Mouse (Mus musculus) ES-E14 (cell line): Measurements from ENCODE around the gene Lrrc28. TPM values are rescaled to one million over a fixed set of nuclear protein-coding genes. Genes with fewer than 3 reads are reported as not detected.

ENCODE experiments used
- DNase-seq: peaks from one replicate; pipeline ENCODE4 v3.0.0-alpha.2; 2013; ENCODE audit warnings: low read depth, low spot score
- H3K27ac ChIP-seq: 2 replicates; pipeline ENCODE4 v1.5.1; 2012; ENCODE audit warnings: low read depth, mild to moderate bottlenecking, low read length, moderate library complexity, mixed read lengths; ENCODE audit not compliant: poor library complexity, insufficient read depth, severe bottlenecking
- H3K36me3 ChIP-seq: 2 replicates; pipeline ENCODE4 v1.6.1; 2012; ENCODE audit warnings: mild to moderate bottlenecking, low read length, moderate library complexity, mixed read lengths; ENCODE audit not compliant: control insufficient read depth, poor library complexity, insufficient read depth, severe bottlenecking
- H3K4me1 ChIP-seq, 2 experiments: fragments of 150-350 bp in 1 of 2; sonication (generic) in 1 of 2; 2 replicates each; pipeline ENCODE4 v1.6.1; 2012; ENCODE audit warnings: low read length in 2 of 2, mild to moderate bottlenecking in 1 of 2, mixed read lengths in 1 of 2; ENCODE audit not compliant: control insufficient read depth in 2 of 2, insufficient read depth in 2 of 2, poor library complexity in 1 of 2
- H3K4me3 ChIP-seq, 2 experiments: fragments of 150-350 bp in 1 of 2; sonication (generic) in 1 of 2; 2 replicates each; pipeline ENCODE4 v1.5.1; 2012; ENCODE audit warnings: low read length in 2 of 2, low read depth in 1 of 2, mild to moderate bottlenecking in 1 of 2, mixed read lengths in 1 of 2; ENCODE audit not compliant: insufficient read depth in 1 of 2, poor library complexity in 1 of 2, severe bottlenecking in 1 of 2
- H3K9ac ChIP-seq: 2 replicates; pipeline ENCODE4 v1.6.1; 2012; ENCODE audit warnings: low read depth, mild to moderate bottlenecking, low read length, mixed read lengths; ENCODE audit not compliant: poor library complexity, insufficient read depth, severe bottlenecking
- H3K9me3 ChIP-seq: fragments of 150-350 bp; sonication (generic); 2 replicates; pipeline ENCODE4 v1.6.1; 2012; ENCODE audit warnings: low read depth, mild to moderate bottlenecking, low read length; ENCODE audit not compliant: control insufficient read depth, insufficient read depth
- CHD2 ChIP-seq: IDR thresholded peaks from 2 replicates; pipeline ENCODE4 v1.6.1; 2014; ENCODE audit warnings: mild to moderate bottlenecking, low read depth, low read length, inconsistent platforms
- HCFC1 ChIP-seq: IDR thresholded peaks from 2 replicates; pipeline ENCODE4 v1.6.1; 2012; ENCODE audit warnings: low read length, inconsistent platforms, borderline replicate concordance; ENCODE audit not compliant: insufficient read depth
- MAFK ChIP-seq: IDR thresholded peaks from 2 replicates; pipeline ENCODE4 v1.6.1; 2014; ENCODE audit warnings: mild to moderate bottlenecking, low read depth, low read length, inconsistent platforms; ENCODE audit not compliant: insufficient read depth
- ZC3H11A ChIP-seq: IDR thresholded peaks from 2 replicates; pipeline ENCODE4 v1.6.1; 2012; ENCODE audit warnings: low read depth, mild to moderate bottlenecking, inconsistent platforms, low read length, borderline replicate concordance
- ZNF384 ChIP-seq: IDR thresholded peaks from 2 replicates; pipeline ENCODE4 v1.6.1; 2012; ENCODE audit warnings: low read depth, low read length, inconsistent platforms
- in situ Hi-C, 2 experiments: fragments of 600-800 bp; cut with MboI; formaldehyde crosslinking; loops; one replicate each; pipeline ENCODE4 v1.15.1; 2025; ENCODE audit warnings: low sequenced_read_pairs in 2 of 2, inconsistent platforms in 1 of 2; ENCODE audit not compliant: unreplicated experiment in 2 of 2
- total RNA-seq: library from RNA; depleted of rRNA; stranded (reverse); fragments of 300-350 nt; gene quantifications from 2 replicates; pipeline ENCODE4 v1.2.3, GENCODE M21; 2012

Gene Lrrc28
- total RNA-seq, 1 experiment: 25.0 TPM

GRCm38 (mm10) chr7:67565132-67565531 is 79.9 kb downstream of the Lrrc28 start:
- in situ Hi-C loops: no loop called here
- Histone ChIP-seq H3K9ac (no peak overlapping the region), H3K36me3 (no peaks in the 10 kb centered on the region), H3K4me3 (no peak overlapping the region), H3K27ac (no peak overlapping the region), H3K4me1 (peaks cover 0 to 8% of the 10 kb centered on the region in 2 experiments; a peak in 2 of 4 replicates), H3K9me3 (no peaks in the 10 kb centered on the region)
- TF ChIP-seq ZC3H11A (no peak), HCFC1 (no peak), CHD2 (no peak), MAFK (no peak), ZNF384 (no peak)
- no peak for DNase-seq

GRCm38 (mm10) chr7:67562176-67562575 is 82.9 kb downstream of the Lrrc28 start:
- DNase-seq: no peak
- TF ChIP-seq CHD2 (no peak), MAFK (no peak), ZC3H11A (no peak), ZNF384 (no peak), HCFC1 (no peak)
- no peaks in the 10 kb centered on the region for H3K9me3 ChIP-seq
- H3K9ac ChIP-seq: peak overlapping the region; percentile 55
- H3K4me1 ChIP-seq: peaks cover 0 to 8% of the 10 kb centered on the region in 2 experiments; a peak in 2 of 4 replicates
- H3K4me3 ChIP-seq: peak overlapping the region in 1 of 2 experiments; percentile 19; a peak in 1 of 4 replicates
- H3K36me3 ChIP-seq: no peaks in the 10 kb centered on the region
- in situ Hi-C loops: no loop called here
- no peak overlapping the region for H3K27ac ChIP-seq

- Histone ChIP-seq H3K4me1 (peaks cover 0 to 4% of the 10 kb centered on the region in 2 experiments; a peak in 2 of 4 replicates), H3K4me3 (no peak overlapping the region), H3K9me3 (no peaks in the 10 kb centered on the region), H3K36me3 (no peaks in the 10 kb centered on the region; the same call in 1 of the 2 replicates), H3K9ac (no peak overlapping the region), H3K27ac (no peak overlapping the region)
- TF ChIP-seq CHD2 (no peak), MAFK (no peak), ZNF384 (no peak), HCFC1 (no peak), ZC3H11A (no peak)
- no peak for DNase-seq
- in situ Hi-C loops: no loop called here
Observed at GRCm38 (mm10) chr7:67559486-67559885, 85.6 kb downstream of the Lrrc28 start.

GRCm38 (mm10) chr7:67558230-67558629 is 86.8 kb downstream of the Lrrc28 start:
- TF ChIP-seq ZC3H11A (no peak), ZNF384 (no peak)
- in situ Hi-C loops: no loop called here
- Histone ChIP-seq H3K9me3 (no peaks in the 10 kb centered on the region), H3K27ac (no peak overlapping the region), H3K4me1 (peaks cover 0 to 4% of the 10 kb centered on the region in 2 experiments; a peak in 2 of 4 replicates), H3K36me3 (no peaks in the 10 kb centered on the region; the same call in 1 of the 2 replicates), H3K9ac (no peak overlapping the region), H3K4me3 (no peak overlapping the region)
- DNase-seq: no peak

GRCm38 (mm10) chr7:67554863-67555262 is 90.2 kb downstream of the Lrrc28 start:
- no peak overlapping the region for H3K4me3 ChIP-seq
- H3K36me3 ChIP-seq: no peaks in the 10 kb centered on the region; the same call in 1 of the 2 replicates
- no peak overlapping the region for H3K27ac ChIP-seq
- H3K9me3 ChIP-seq: no peaks in the 10 kb centered on the region
- no peak for DNase-seq
- TF ChIP-seq HCFC1 (no peak), MAFK (no peak), ZNF384 (no peak), ZC3H11A (no peak), CHD2 (no peak)
- no peaks in the 10 kb centered on the region for H3K4me1 ChIP-seq
- H3K9ac ChIP-seq: no peak overlapping the region
- in situ Hi-C loops: no loop called here
